15 mouse cellular contexts compared by ENCODE assay signal in genomic region chr11:13151901-13152300, GRCm38 (mm10).
DNase-seq lines count a peak whose midpoint lies in the region; ATAC-seq and TF ChIP-seq lines count a peak whose summit lies in the region.
"Had no signal": no experiment of that assay in that cellular context is flagged by ENCODE, and none has a peak within 500 bp of the region (broad histone marks: within the 10 kb centered on the region; RNA-seq: fewer than 3 reads in every experiment).

No protein-coding gene starts in this region.

- H3K9ac ChIP-seq in forebrain, embryonic 14.5 days (ENCODE audit: low read length): no peak overlapping the region
- no peak overlapping the region for H3K9ac ChIP-seq in forebrain, embryonic 12.5 days
- no peak overlapping the region for H3K9ac ChIP-seq in forebrain, postnatal 0 days
- H3K9ac ChIP-seq in forebrain, embryonic 11.5 days (ENCODE audit: low read length): no peak overlapping the region
- no peak overlapping the region for H3K9ac ChIP-seq in stomach, postnatal 0 days (ENCODE audit: low read length)
- H3K9ac ChIP-seq: embryonic facial prominence, embryonic 12.5 days had no signal

- no peaks in the 10 kb centered on the region for H3K9me3 ChIP-seq in forebrain, embryonic 14.5 days (replicated peaks; ENCODE audit: control insufficient read depth, low read length)
- no peaks in the 10 kb centered on the region for H3K9me3 ChIP-seq in forebrain, embryonic 12.5 days
- no peaks in the 10 kb centered on the region for H3K9me3 ChIP-seq in forebrain, postnatal 0 days (ENCODE audit: low read length)
- H3K9me3 ChIP-seq in forebrain, embryonic 11.5 days (ENCODE audit: control insufficient read depth, low read length): no peaks in the 10 kb centered on the region
- no peaks in the 10 kb centered on the region for H3K9me3 ChIP-seq in stomach, postnatal 0 days (ENCODE audit: control insufficient read depth, low read length)
- H3K9me3 ChIP-seq: embryonic facial prominence, embryonic 10.5 days; embryonic facial prominence, embryonic 12.5 days had no signal

- no peak overlapping the region for H3K27ac ChIP-seq in forebrain, embryonic 14.5 days (ENCODE audit: low read depth, low read length)
- H3K27ac ChIP-seq in forebrain, embryonic 12.5 days: no peak overlapping the region
- H3K27ac ChIP-seq in forebrain, postnatal 0 days (ENCODE audit: low read depth, low read length): no peak overlapping the region
- H3K27ac ChIP-seq in forebrain, embryonic 11.5 days (ENCODE audit: low read depth, low read length): no peak overlapping the region
- H3K27ac ChIP-seq in stomach, postnatal 0 days (replicated peaks): no peak overlapping the region
- H3K27ac ChIP-seq: embryonic facial prominence, embryonic 10.5 days; embryonic facial prominence, embryonic 12.5 days had no signal

- no peak overlapping the region for H3K4me3 ChIP-seq in forebrain, embryonic 14.5 days (ENCODE audit: low read depth, low read length)
- no peak overlapping the region for H3K4me3 ChIP-seq in forebrain, embryonic 12.5 days (replicated peaks)
- H3K4me3 ChIP-seq in forebrain, postnatal 0 days (ENCODE audit: low read depth, low read length): no peak overlapping the region
- no peak overlapping the region for H3K4me3 ChIP-seq in forebrain, embryonic 11.5 days (ENCODE audit: low read depth, low read length)
- no peak overlapping the region for H3K4me3 ChIP-seq in stomach, postnatal 0 days (ENCODE audit: low read depth, low read length)
- H3K4me3 ChIP-seq: embryonic facial prominence, embryonic 10.5 days; embryonic facial prominence, embryonic 12.5 days had no signal

- peak; percentile 8 for DNase-seq in forebrain, embryonic 14.5 days (ENCODE audit: low spot score)
- no peak for DNase-seq in forebrain, postnatal 0 days
- no peak for DNase-seq in forebrain, embryonic 11.5 days (ENCODE audit: low spot score)
- DNase-seq in stomach, postnatal 0 days (ENCODE audit: low spot score): no peak
- DNase-seq: adrenal gland, adult 2 months; adrenal gland, postnatal 10 days; adrenal gland, postnatal 25 days; cerebellum, adult 11-12 months; cerebellum, adult 2 months; cerebellum, adult 9-10 months; cerebellum, postnatal 10 days; cerebellum, postnatal 25 days had no signal

- no peak for TF ChIP-seq EP300 in stomach, postnatal 0 days (optimal IDR thresholded peaks at IDR 0.05)

- no peak for TF ChIP-seq CTCF in forebrain, postnatal 0 days (IDR thresholded peaks at IDR 0.05; ENCODE audit: low read depth)
- TF ChIP-seq CTCF in stomach, postnatal 0 days (IDR thresholded peaks at IDR 0.05; ENCODE audit: low read depth): no peak

- H3K4me1 ChIP-seq in forebrain, embryonic 14.5 days (ENCODE audit: control insufficient read depth, insufficient read depth, low read length): no peaks in the 10 kb centered on the region
- no peaks in the 10 kb centered on the region for H3K4me1 ChIP-seq in forebrain, embryonic 12.5 days
- no peaks in the 10 kb centered on the region for H3K4me1 ChIP-seq in forebrain, postnatal 0 days (ENCODE audit: insufficient read depth)
- no peaks in the 10 kb centered on the region for H3K4me1 ChIP-seq in forebrain, embryonic 11.5 days (replicated peaks; ENCODE audit: control insufficient read depth, insufficient read depth, low read length)
- H3K4me1 ChIP-seq in stomach, postnatal 0 days (replicated peaks; ENCODE audit: control insufficient read depth, insufficient read depth): no peaks in the 10 kb centered on the region
- H3K4me1 ChIP-seq: embryonic facial prominence, embryonic 10.5 days; embryonic facial prominence, embryonic 12.5 days had no signal

- peak; percentile 32; the same call in 1 of the 2 replicates for ATAC-seq in forebrain, embryonic 14.5 days
- no peak for ATAC-seq in forebrain, embryonic 12.5 days (ENCODE audit: low FRiP score)
- peak; percentile 73; the same call in 1 of the 2 replicates for ATAC-seq in forebrain, postnatal 0 days
- ATAC-seq in forebrain, embryonic 11.5 days (replicated peaks; ENCODE audit: low FRiP score): no peak
- ATAC-seq in stomach, postnatal 0 days (ENCODE audit: low FRiP score, low TSS enrichment): no peak

- H3K4me2 ChIP-seq in forebrain, embryonic 14.5 days (ENCODE audit: low read length): no peak overlapping the region
- H3K4me2 ChIP-seq in forebrain, embryonic 12.5 days: no peak overlapping the region
- no peak overlapping the region for H3K4me2 ChIP-seq in forebrain, postnatal 0 days (ENCODE audit: low read depth)
- no peak overlapping the region for H3K4me2 ChIP-seq in forebrain, embryonic 11.5 days (ENCODE audit: low read depth, low read length, severe bottlenecking)
- H3K4me2 ChIP-seq in stomach, postnatal 0 days (replicated peaks; ENCODE audit: low read depth): no peak overlapping the region
- H3K4me2 ChIP-seq: embryonic facial prominence, embryonic 12.5 days had no signal

- H3K36me3 ChIP-seq in forebrain, embryonic 14.5 days (ENCODE audit: control insufficient read depth, insufficient read depth, low read length): no peaks in the 10 kb centered on the region
- H3K36me3 ChIP-seq in forebrain, embryonic 12.5 days (replicated peaks): no peaks in the 10 kb centered on the region
- no peaks in the 10 kb centered on the region for H3K36me3 ChIP-seq in forebrain, postnatal 0 days (ENCODE audit: insufficient read depth)
- no peaks in the 10 kb centered on the region for H3K36me3 ChIP-seq in forebrain, embryonic 11.5 days (ENCODE audit: control insufficient read depth, insufficient read depth, low read length)
- H3K36me3 ChIP-seq in stomach, postnatal 0 days (ENCODE audit: control insufficient read depth, insufficient read depth, low read length): no peaks in the 10 kb centered on the region
- H3K36me3 ChIP-seq: embryonic facial prominence, embryonic 10.5 days; embryonic facial prominence, embryonic 12.5 days had no signal

- WGBS in forebrain, embryonic 14.5 days: 52% methylated on average over 4 of the region's 4 CpGs
- WGBS in forebrain, embryonic 12.5 days: 57% methylated on average over 4 of the region's 4 CpGs
- WGBS in forebrain, postnatal 0 days: 42% methylated on average over 4 of the region's 4 CpGs
- 69% methylated on average over 4 of the region's 4 CpGs for WGBS in forebrain, embryonic 11.5 days
- 71% methylated on average over 4 of the region's 4 CpGs for WGBS in stomach, postnatal 0 days

- no peaks in the 10 kb centered on the region for H3K27me3 ChIP-seq in forebrain, embryonic 14.5 days (replicated peaks; ENCODE audit: control insufficient read depth, insufficient read depth, low read length)
- no peaks in the 10 kb centered on the region for H3K27me3 ChIP-seq in forebrain, embryonic 12.5 days
- no peaks in the 10 kb centered on the region for H3K27me3 ChIP-seq in forebrain, postnatal 0 days (ENCODE audit: insufficient read depth, low read length)
- no peaks in the 10 kb centered on the region for H3K27me3 ChIP-seq in forebrain, embryonic 11.5 days (ENCODE audit: control insufficient read depth, insufficient read depth, low read length)
- no peaks in the 10 kb centered on the region for H3K27me3 ChIP-seq in stomach, postnatal 0 days (ENCODE audit: control insufficient read depth, insufficient read depth, low read length)
- H3K27me3 ChIP-seq: embryonic facial prominence, embryonic 12.5 days had no signal

Comparison
In these comparisons a context has a peak if more than half of its experiments do, and no peak if none do; other contexts are left out.
1. ATAC-seq: peak in forebrain, embryonic 14.5 days (single experiment) and forebrain, postnatal 0 days (single experiment); none in forebrain, embryonic 12.5 days (single experiment), forebrain, embryonic 11.5 days (single experiment) and stomach, postnatal 0 days (single experiment).